Mouse (Mus musculus): ENCODE measurements around the gene Dusp23. TPM values are rescaled to one million over a fixed set of nuclear protein-coding genes. Genes with fewer than 3 reads are reported as not detected.

Dusp23 gene
- total and polyA plus RNA-seq, 2 experiments from 2014 or later, result 3.8 to 9.0 TPM

- no peak overlapping the region for H3K27ac ChIP-seq
- 100% methylated on average over 3 of the region's 3 CpGs for whole genome bisulfite sequencing
- H3K4me3 ChIP-seq (ENCODE audit: low read length), result no peak overlapping the region
- no peak overlapping the region for H3K9ac ChIP-seq (replicated peaks; ENCODE audit: low read length)
- no peaks in the 10 kb centered on the region for H3K4me1 ChIP-seq (ENCODE audit: insufficient read depth, low read length)
- H3K4me2 ChIP-seq (ENCODE audit: low read depth, low read length), result no peak overlapping the region
- no peak for TF ChIP-seq CTCF (IDR thresholded peaks at IDR 0.05; ENCODE audit: low read depth)
- ATAC-seq, result no peak
- no peaks in the 10 kb centered on the region for H3K36me3 ChIP-seq (ENCODE audit: insufficient read depth, low read length)
- DNase-seq (ENCODE audit: low spot score), result no peak
- no peaks in the 10 kb centered on the region for H3K27me3 ChIP-seq (ENCODE audit: insufficient read depth, low read length)
- H3K9me3 ChIP-seq (ENCODE audit: low read length), result no peaks in the 10 kb centered on the region
These were observed 6.5 kb downstream of the Dusp23 start for GRCm38 (mm10) chr1:172626306-172626705.

- H3K4me2 ChIP-seq (ENCODE audit: low read depth, low read length), result no peak overlapping the region
- H3K9ac ChIP-seq (replicated peaks; ENCODE audit: low read length), result no peak overlapping the region
- no peaks in the 10 kb centered on the region for H3K9me3 ChIP-seq (ENCODE audit: low read length)
- TF ChIP-seq CTCF (IDR thresholded peaks at IDR 0.05; ENCODE audit: low read depth), result no peak
- H3K27me3 ChIP-seq (ENCODE audit: insufficient read depth, low read length), result no peaks in the 10 kb centered on the region
- ATAC-seq (no peak), DNase-seq (ENCODE audit: low spot score) (no peak)
- H3K4me3 ChIP-seq (ENCODE audit: low read length), result no peak overlapping the region
- H3K36me3 ChIP-seq (ENCODE audit: insufficient read depth, low read length), result no peaks in the 10 kb centered on the region
- WGBS, result 83% methylated on average over 3 of the region's 3 CpGs
- no peak overlapping the region for H3K27ac ChIP-seq
- no peaks in the 10 kb centered on the region for H3K4me1 ChIP-seq (ENCODE audit: insufficient read depth, low read length)
These were observed 8.7 kb downstream of the Dusp23 start for GRCm38 (mm10) chr1:172624081-172624480.

GRCm38 (mm10) chr1:172623599-172623998, 9.2 kb downstream of the Dusp23 start:
- ATAC-seq, result no peak
- H3K27me3 ChIP-seq (ENCODE audit: insufficient read depth, low read length), result no peaks in the 10 kb centered on the region
- no peak for DNase-seq (ENCODE audit: low spot score)
- TF ChIP-seq CTCF (IDR thresholded peaks at IDR 0.05; ENCODE audit: low read depth), result no peak
- H3K4me1 ChIP-seq (ENCODE audit: insufficient read depth, low read length), result no peaks in the 10 kb centered on the region
- 61% methylated on average over 5 of the region's 5 CpGs for WGBS
- H3K27ac ChIP-seq, result no peak overlapping the region
- no peaks in the 10 kb centered on the region for H3K9me3 ChIP-seq (ENCODE audit: low read length)
- no peak overlapping the region for H3K4me3 ChIP-seq (ENCODE audit: low read length)
- H3K4me2 ChIP-seq (ENCODE audit: low read depth, low read length), result no peak overlapping the region
- no peak overlapping the region for H3K9ac ChIP-seq (replicated peaks; ENCODE audit: low read length)
- H3K36me3 ChIP-seq (ENCODE audit: insufficient read depth, low read length), result no peaks in the 10 kb centered on the region

GRCm38 (mm10) chr1:172619235-172619634, 13.5 kb downstream of the Dusp23 start:
- TF ChIP-seq CTCF (IDR thresholded peaks at IDR 0.05; ENCODE audit: low read depth), result peak; percentile 83
- DNase-seq (ENCODE audit: low spot score), result peak; percentile 58
- WGBS, result 21% methylated on average over 7 of the region's 7 CpGs

GRCm38 (mm10) chr1:172618141-172618540, 14.6 kb downstream of the Dusp23 start:
- Histone ChIP-seq H3K4me1 (ENCODE audit: insufficient read depth, low read length) (peaks cover 12% of the 10 kb centered on the region; the same call in 1 of the 2 replicates), H3K9me3 (ENCODE audit: low read length) (no peaks in the 10 kb centered on the region), H3K4me3 (ENCODE audit: low read length) (no peak overlapping the region), H3K36me3 (ENCODE audit: insufficient read depth, low read length) (no peaks in the 10 kb centered on the region), H3K27ac (no peak overlapping the region), H3K4me2 (ENCODE audit: low read depth, low read length) (no peak overlapping the region), H3K9ac (replicated peaks; ENCODE audit: low read length) (no peak overlapping the region), H3K27me3 (ENCODE audit: insufficient read depth, low read length) (no peaks in the 10 kb centered on the region)
- no peak for ATAC-seq
- WGBS, result 79% methylated on average over 4 of the region's 4 CpGs
- no peak for TF ChIP-seq CTCF (IDR thresholded peaks at IDR 0.05; ENCODE audit: low read depth)
- no peak for DNase-seq (ENCODE audit: low spot score)

More at GRCm38 (mm10) chr1:172619235-172619634, 13.5 kb downstream of the Dusp23 start:
- Histone ChIP-seq H3K4me3 (ENCODE audit: low read length) (no peak overlapping the region), H3K27ac (no peak overlapping the region), H3K36me3 (ENCODE audit: insufficient read depth, low read length) (no peaks in the 10 kb centered on the region), H3K9me3 (ENCODE audit: low read length) (no peaks in the 10 kb centered on the region), H3K9ac (replicated peaks; ENCODE audit: low read length) (no peak overlapping the region), H3K4me2 (ENCODE audit: low read depth, low read length) (no peak overlapping the region), H3K4me1 (ENCODE audit: insufficient read depth, low read length) (peaks cover 12% of the 10 kb centered on the region; the same call in 1 of the 2 replicates), H3K27me3 (ENCODE audit: insufficient read depth, low read length) (no peaks in the 10 kb centered on the region)
- ATAC-seq, result no peak

- H3K36me3 ChIP-seq (ENCODE audit: insufficient read depth, low read length), result no peaks in the 10 kb centered on the region
- H3K4me3 ChIP-seq (ENCODE audit: low read length), result peak overlapping the region; percentile 41
- peak overlapping the region; percentile 49; the same call in 1 of the 2 replicates for H3K9ac ChIP-seq (replicated peaks; ENCODE audit: low read length)
These were observed 15.2 kb downstream of the Dusp23 start for GRCm38 (mm10) chr1:172617365-172618076.

More at GRCm38 (mm10) chr1:172617365-172618076, 15.2 kb downstream of the Dusp23 start:
- ATAC-seq (peak; percentile 15; the same call in 1 of the 2 replicates), DNase-seq (ENCODE audit: low spot score) (no peak)
- Histone ChIP-seq H3K27me3 (ENCODE audit: insufficient read depth, low read length) (no peaks in the 10 kb centered on the region), H3K27ac (no peak overlapping the region), H3K4me1 (ENCODE audit: insufficient read depth, low read length) (peaks cover 12% of the 10 kb centered on the region; the same call in 1 of the 2 replicates), H3K4me2 (ENCODE audit: low read depth, low read length) (peak overlapping the region; percentile 84), H3K9me3 (ENCODE audit: low read length) (no peaks in the 10 kb centered on the region)
- TF ChIP-seq CTCF (IDR thresholded peaks at IDR 0.05; ENCODE audit: low read depth), result no peak
- 17% methylated on average over 14 of the region's 14 CpGs for WGBS

Measured in hindbrain, postnatal 0 days (tissue).